ENCODE assay signal across 17 mouse cellular contexts in genomic region chr10:43006534-43006933, GRCm38 (mm10).
DNase-seq lines count a peak whose midpoint lies in the region; ATAC-seq and TF ChIP-seq lines count a peak whose summit lies in the region.
"Had no signal": no experiment of that assay in that cellular context is flagged by ENCODE, and none has a peak within 500 bp of the region (broad histone marks: within the 10 kb centered on the region; RNA-seq: fewer than 3 reads in every experiment).

No protein-coding gene starts in this region.

- H3K4me2 ChIP-seq in forebrain, postnatal 0 days (ENCODE audit: low read depth), result no peak overlapping the region
- H3K4me2 ChIP-seq in forebrain, embryonic 14.5 days (ENCODE audit: low read length), result no peak overlapping the region
- no peak overlapping the region for H3K4me2 ChIP-seq in intestine, postnatal 0 days (replicated peaks; ENCODE audit: low read depth)
- no peak overlapping the region for H3K4me2 ChIP-seq in intestine, embryonic 15.5 days (replicated peaks)
- H3K4me2 ChIP-seq in heart, postnatal 0 days (ENCODE audit: low read depth, low read length), result no peak overlapping the region
- H3K4me2 ChIP-seq: neural tube, embryonic 12.5 days had no signal

- peak; percentile 48 for TF ChIP-seq CTCF in forebrain, postnatal 0 days (IDR thresholded peaks at IDR 0.05; ENCODE audit: low read depth)
- peak; percentile 15; the same call in 1 of the 2 replicates for TF ChIP-seq CTCF in intestine, postnatal 0 days (IDR thresholded peaks at IDR 0.05; ENCODE audit: low read depth)
- TF ChIP-seq CTCF in heart, postnatal 0 days (IDR thresholded peaks at IDR 0.05; ENCODE audit: low read depth), result peak; percentile 71

- no peaks in the 10 kb centered on the region for H3K4me1 ChIP-seq in forebrain, postnatal 0 days (ENCODE audit: insufficient read depth)
- H3K4me1 ChIP-seq in forebrain, embryonic 14.5 days (ENCODE audit: control insufficient read depth, insufficient read depth, low read length), result peaks cover 7% of the 10 kb centered on the region; the same call in 1 of the 2 replicates
- H3K4me1 ChIP-seq in intestine, postnatal 0 days (replicated peaks; ENCODE audit: control insufficient read depth, insufficient read depth, low read length), result 0 out of 2 replicates have a peak, but pooled peaks cover 2% of the 10 kb centered on the region
- 0 out of 2 replicates have a peak, but pooled peaks cover 4% of the 10 kb centered on the region for H3K4me1 ChIP-seq in intestine, embryonic 15.5 days (replicated peaks)
- H3K4me1 ChIP-seq in heart, postnatal 0 days (ENCODE audit: control insufficient read depth, insufficient read depth), result peaks cover 9% of the 10 kb centered on the region

- DNase-seq in forebrain, postnatal 0 days, result no peak
- DNase-seq in forebrain, embryonic 14.5 days (ENCODE audit: low spot score), result no peak
- peak; percentile 76 for DNase-seq in brain, adult 2 months (ENCODE audit: low read depth, low spot score)
- DNase-seq in heart, postnatal 0 days (ENCODE audit: low spot score), result peak; percentile 70
- DNase-seq in urinary bladder, adult 2 months (ENCODE audit: low spot score), result no peak
- no peak for DNase-seq in right cerebral cortex, postnatal 36 days (ENCODE audit: low spot score in 2 of 2)
- DNase-seq: adrenal gland, postnatal 25 days; cerebellum, postnatal 14 days; kidney, postnatal 14 days; right cerebral cortex, postnatal 4 days had no signal

- H3K9me3 ChIP-seq in forebrain, postnatal 0 days (ENCODE audit: low read length), result no peaks in the 10 kb centered on the region
- no peaks in the 10 kb centered on the region for H3K9me3 ChIP-seq in forebrain, embryonic 14.5 days (replicated peaks; ENCODE audit: control insufficient read depth, low read length)
- no peaks in the 10 kb centered on the region for H3K9me3 ChIP-seq in intestine, postnatal 0 days (ENCODE audit: control insufficient read depth)
- no peaks in the 10 kb centered on the region for H3K9me3 ChIP-seq in intestine, embryonic 15.5 days
- H3K9me3 ChIP-seq in heart, postnatal 0 days (replicated peaks; ENCODE audit: control insufficient read depth, low read length), result no peaks in the 10 kb centered on the region
- H3K9me3 ChIP-seq: G1E; megakaryocyte, embryonic 14.5 days; neural tube, embryonic 12.5 days had no signal

- no peak overlapping the region for H3K9ac ChIP-seq in forebrain, postnatal 0 days
- no peak overlapping the region for H3K9ac ChIP-seq in forebrain, embryonic 14.5 days (ENCODE audit: low read length)
- no peak overlapping the region for H3K9ac ChIP-seq in intestine, postnatal 0 days (ENCODE audit: low read depth, low read length)
- H3K9ac ChIP-seq in intestine, embryonic 15.5 days, result no peak overlapping the region
- no peak overlapping the region for H3K9ac ChIP-seq in heart, postnatal 0 days (replicated peaks; ENCODE audit: low read depth, low read length)
- H3K9ac ChIP-seq: neural tube, embryonic 12.5 days had no signal

- WGBS in forebrain, postnatal 0 days, result 72% methylated on average over 4 of the region's 4 CpGs
- WGBS in forebrain, embryonic 14.5 days, result 85% methylated on average over 4 of the region's 4 CpGs
- 85% methylated on average over 4 of the region's 4 CpGs for WGBS in intestine, postnatal 0 days
- whole genome bisulfite sequencing in intestine, embryonic 15.5 days, result 83% methylated on average over 4 of the region's 4 CpGs
- WGBS in heart, postnatal 0 days, result 47% methylated on average over 4 of the region's 4 CpGs

- H3K36me3 ChIP-seq in forebrain, postnatal 0 days (ENCODE audit: insufficient read depth), result no peaks in the 10 kb centered on the region
- H3K36me3 ChIP-seq in forebrain, embryonic 14.5 days (ENCODE audit: control insufficient read depth, insufficient read depth, low read length), result 0 out of 2 replicates have a peak, but pooled peaks cover 2% of the 10 kb centered on the region
- no peaks in the 10 kb centered on the region for H3K36me3 ChIP-seq in intestine, postnatal 0 days (ENCODE audit: control insufficient read depth, insufficient read depth)
- H3K36me3 ChIP-seq in intestine, embryonic 15.5 days, result no peaks in the 10 kb centered on the region
- no peaks in the 10 kb centered on the region for H3K36me3 ChIP-seq in heart, postnatal 0 days (replicated peaks; ENCODE audit: control insufficient read depth, insufficient read depth, low read length)
- H3K36me3 ChIP-seq: G1E; neural tube, embryonic 12.5 days had no signal

- H3K27me3 ChIP-seq in forebrain, postnatal 0 days (ENCODE audit: insufficient read depth, low read length), result no peaks in the 10 kb centered on the region
- no peaks in the 10 kb centered on the region for H3K27me3 ChIP-seq in forebrain, embryonic 14.5 days (replicated peaks; ENCODE audit: control insufficient read depth, insufficient read depth, low read length)
- 0 out of 2 replicates have a peak, but pooled peaks cover 7% of the 10 kb centered on the region for H3K27me3 ChIP-seq in intestine, postnatal 0 days (replicated peaks; ENCODE audit: control insufficient read depth, insufficient read depth, low read length)
- H3K27me3 ChIP-seq in intestine, embryonic 15.5 days (replicated peaks), result no peaks in the 10 kb centered on the region
- H3K27me3 ChIP-seq in heart, postnatal 0 days (ENCODE audit: control insufficient read depth, insufficient read depth, low read length), result no peaks in the 10 kb centered on the region
- H3K27me3 ChIP-seq: neural tube, embryonic 12.5 days had no signal

- peak; percentile 34; the same call in 1 of the 2 replicates for ATAC-seq in forebrain, postnatal 0 days
- ATAC-seq in forebrain, embryonic 14.5 days, result no peak
- no peak for ATAC-seq in intestine, postnatal 0 days
- no peak for ATAC-seq in intestine, embryonic 15.5 days
- ATAC-seq in heart, postnatal 0 days (ENCODE audit: insufficient read depth, low read depth), result peak; percentile 69
- ATAC-seq: intestine, embryonic 16.5 days had no signal

- no peak for TF ChIP-seq EP300 in heart, postnatal 0 days (IDR thresholded peaks at IDR 0.05; ENCODE audit: low read depth)

- no peak overlapping the region for H3K4me3 ChIP-seq in forebrain, postnatal 0 days (ENCODE audit: low read depth, low read length)
- H3K4me3 ChIP-seq in forebrain, embryonic 14.5 days (ENCODE audit: low read depth, low read length), result no peak overlapping the region
- H3K4me3 ChIP-seq in intestine, postnatal 0 days (ENCODE audit: low read depth, low read length), result no peak overlapping the region
- no peak overlapping the region for H3K4me3 ChIP-seq in intestine, embryonic 15.5 days (replicated peaks)
- no peak overlapping the region for H3K4me3 ChIP-seq in heart, postnatal 0 days (ENCODE audit: low read depth, low read length)
- H3K4me3 ChIP-seq: erythroblast, embryonic 14.5 days; megakaryocyte, embryonic 14.5 days; neural tube, embryonic 12.5 days had no signal

- no peak overlapping the region for H3K27ac ChIP-seq in forebrain, postnatal 0 days (ENCODE audit: low read depth, low read length)
- no peak overlapping the region for H3K27ac ChIP-seq in forebrain, embryonic 14.5 days (ENCODE audit: low read depth, low read length)
- no peak overlapping the region for H3K27ac ChIP-seq in intestine, postnatal 0 days (ENCODE audit: low read depth, low read length)
- no peak overlapping the region for H3K27ac ChIP-seq in intestine, embryonic 15.5 days
- no peak overlapping the region for H3K27ac ChIP-seq in heart, postnatal 0 days (ENCODE audit: low read depth)
- H3K27ac ChIP-seq: neural tube, embryonic 12.5 days had no signal

Comparison
In these comparisons a context has a peak if more than half of its experiments do, and no peak if none do; other contexts are left out.
1. ATAC-seq: peak in forebrain, postnatal 0 days (single experiment) and heart, postnatal 0 days (single experiment); none in forebrain, embryonic 14.5 days (single experiment), intestine, postnatal 0 days (single experiment) and intestine, embryonic 15.5 days (single experiment).
2. DNase-seq: peak in brain, adult 2 months (single experiment) and heart, postnatal 0 days (single experiment); none in forebrain, postnatal 0 days (single experiment), forebrain, embryonic 14.5 days (single experiment), urinary bladder, adult 2 months (single experiment) and right cerebral cortex, postnatal 36 days (0 of 2).
3. CTCF ChIP-seq: peak in every context shown above with its lines; median percentile 71 in heart, postnatal 0 days; 48 in forebrain, postnatal 0 days; 15 in intestine, postnatal 0 days.